Mouse (Mus musculus): ENCODE results near the gene Clec9a.

Gene Clec9a
- long read RNA-seq, experiment 1, result 0 reads
- long read RNA-seq, experiment 2, result 0 reads

GRCm38 (mm10) chr6:129408562-129408961 lies at the start of gene Clec9a:
Gene Clec9a, plus strand, starts transcription at chr6:129408862.
- intact Hi-C loops (cut with DNase I), result no loop called here

GRCm38 (mm10) chr6:129359515-129359914 lies 49.1 kb upstream of the Clec9a start:
- intact Hi-C loops (cut with DNase I), result no loop called here

DNA sequence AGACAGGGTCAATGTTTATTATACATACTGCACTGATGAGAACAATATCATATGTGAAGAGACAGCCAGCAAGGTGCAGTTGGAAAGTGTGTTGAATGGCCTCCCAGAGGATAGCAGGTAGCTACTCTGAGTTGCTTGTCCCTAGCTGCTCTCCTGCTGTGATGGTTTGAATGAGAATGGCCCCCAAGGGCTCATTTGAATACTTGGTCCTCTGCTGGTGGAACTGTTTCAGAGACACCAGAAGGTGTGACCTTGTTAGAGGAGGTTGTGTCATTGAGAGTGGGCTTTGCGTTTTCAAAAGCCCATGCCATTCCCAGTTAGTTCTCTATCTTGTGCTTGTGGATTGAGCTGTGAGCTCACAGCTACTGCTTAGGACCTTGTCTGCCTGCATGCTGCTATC lies 44.7 kb upstream of the Clec9a start:
- intact Hi-C loops (cut with DNase I), result loop anchor here (10.0 kb wide), 1 partner anchor 509 kb away; no protein-coding TSS in a partner anchor

GRCm38 (mm10) chr6:129365959-129366359 lies 42.7 kb upstream of the Clec9a start:
- intact Hi-C loops (cut with DNase I), result loop anchor here (5.0 to 10.0 kb wide), 2 partner anchors 99 to 511 kb away; no protein-coding TSS in a partner anchor

DNA sequence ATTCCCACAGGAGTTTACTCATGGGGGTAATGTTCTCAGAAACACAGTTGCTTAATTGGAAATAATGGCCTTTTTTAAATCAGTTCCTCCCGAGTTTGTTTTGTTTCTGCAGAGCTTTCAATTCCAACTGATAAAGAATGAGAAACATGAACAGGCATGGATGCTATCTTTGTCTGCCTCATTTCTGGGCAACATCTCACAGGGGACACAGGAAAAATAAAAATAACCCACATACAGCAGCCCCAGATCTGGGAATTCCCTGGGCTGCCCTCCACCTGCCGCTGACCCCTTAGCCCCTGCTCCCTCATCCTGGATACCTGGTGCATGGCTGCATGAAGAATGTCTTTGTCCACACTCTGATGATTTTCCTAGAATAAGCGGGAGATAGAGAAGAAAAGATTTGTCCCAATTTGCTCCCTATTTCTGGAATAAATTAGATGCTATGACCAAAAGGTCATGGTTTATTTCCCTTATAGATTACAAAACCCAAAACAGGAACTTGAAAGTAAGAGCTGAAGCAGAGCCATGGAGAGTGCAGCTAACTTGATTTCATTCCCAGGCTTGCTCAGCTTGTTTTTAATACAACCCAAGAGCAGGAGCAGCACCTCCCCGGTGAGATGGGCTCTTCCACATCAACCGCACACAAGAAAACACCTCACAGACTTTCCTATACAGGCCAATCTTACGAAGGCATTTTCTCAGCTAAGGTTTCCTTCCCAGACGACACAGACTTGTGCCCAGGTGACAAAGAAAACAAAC lies 39.1 kb upstream of the Clec9a start:
- intact Hi-C loops (cut with DNase I), result loop anchor here (5.0 to 10.0 kb wide), 2 partner anchors 102 to 515 kb away; no protein-coding TSS in a partner anchor

DNA sequence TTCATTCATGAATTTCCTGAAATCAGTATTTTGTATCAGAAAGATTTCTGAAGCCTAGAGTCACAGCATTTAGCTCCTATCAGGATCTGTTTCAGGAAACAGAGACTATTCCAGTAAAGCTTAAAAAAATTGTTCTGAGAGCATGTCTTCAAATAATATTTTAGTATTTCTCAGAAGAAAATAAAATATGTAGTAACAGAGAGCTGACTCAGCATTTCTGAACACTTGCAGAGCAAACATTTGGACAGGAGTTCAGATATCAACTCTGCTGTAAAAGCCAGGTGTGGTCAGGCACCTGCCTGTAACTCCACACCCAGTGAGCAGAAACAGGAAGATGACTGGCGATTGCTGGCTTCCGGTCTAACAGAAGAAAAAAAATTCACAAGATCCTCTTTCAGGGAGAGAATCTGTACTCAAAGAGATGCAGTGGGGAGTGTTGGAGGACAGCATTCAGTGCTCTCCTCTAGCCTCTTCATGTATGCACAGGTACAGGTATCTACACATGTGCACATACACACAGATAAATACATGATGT lies 33.7 kb upstream of the Clec9a start:
- intact Hi-C loops (cut with DNase I), result no loop called here

DNA sequence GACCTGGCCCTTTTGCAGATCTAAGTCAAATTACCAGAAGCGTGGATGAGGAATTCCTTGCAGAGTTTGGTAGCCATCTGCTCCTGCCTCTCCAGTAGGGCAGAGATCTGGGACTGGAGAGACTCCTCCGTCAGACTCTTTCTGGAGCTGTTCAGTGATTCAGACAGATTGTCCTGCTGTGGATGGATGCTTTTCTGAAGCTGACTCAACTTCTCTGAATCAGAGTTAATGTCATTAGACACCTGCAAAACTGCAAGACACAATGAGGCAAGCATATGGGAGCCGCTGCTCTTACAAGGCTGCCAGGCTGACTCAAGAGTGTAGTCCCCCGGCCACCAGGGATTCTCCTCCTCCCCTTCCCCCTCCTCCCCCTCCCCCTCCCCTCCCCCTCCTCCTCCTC lies 28.2 kb upstream of the Clec9a start:
- intact Hi-C loops (cut with DNase I), result no loop called here

DNA sequence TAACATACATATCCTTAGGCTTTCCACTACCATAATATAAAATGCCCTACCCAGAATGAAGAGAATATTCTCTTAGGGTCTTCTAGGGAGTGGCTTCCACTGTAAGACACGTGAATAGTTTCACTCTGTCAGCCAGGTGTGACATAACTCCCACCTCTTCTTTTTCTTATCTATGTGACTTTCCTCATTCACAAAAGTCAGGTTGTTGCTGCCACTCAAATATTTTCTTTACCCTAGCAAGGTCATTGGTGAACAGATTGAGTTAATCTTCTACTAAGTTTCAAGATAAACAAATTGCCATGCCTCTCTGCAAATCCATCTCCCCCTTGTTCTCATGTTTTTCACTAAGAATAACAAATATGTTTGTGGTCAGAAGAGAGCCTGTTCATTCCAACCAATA lies 26.9 kb upstream of the Clec9a start:
- intact Hi-C loops (cut with DNase I), result no loop called here

- intact Hi-C loops (cut with DNase I), result no loop called here
Observed at GRCm38 (mm10) chr6:129383466-129383865, 25.2 kb upstream of the Clec9a start.

GRCm38 (mm10) chr6:129385000-129385399 lies 23.7 kb upstream of the Clec9a start:
- intact Hi-C loops (cut with DNase I), result no loop called here

GRCm38 (mm10) chr6:129385774-129386173 lies 22.9 kb upstream of the Clec9a start, which contains the start of gene Clec12b:
Gene Clec12b, minus strand, starts transcription at chr6:129385874.
- intact Hi-C loops (cut with DNase I), result no loop called here

GRCm38 (mm10) chr6:129393087-129393720 lies 15.5 kb upstream of the Clec9a start:
- intact Hi-C loops (cut with DNase I), result loop anchor here (2.0 kb wide), 1 partner anchor 124 kb away; no protein-coding TSS in a partner anchor

DNA sequence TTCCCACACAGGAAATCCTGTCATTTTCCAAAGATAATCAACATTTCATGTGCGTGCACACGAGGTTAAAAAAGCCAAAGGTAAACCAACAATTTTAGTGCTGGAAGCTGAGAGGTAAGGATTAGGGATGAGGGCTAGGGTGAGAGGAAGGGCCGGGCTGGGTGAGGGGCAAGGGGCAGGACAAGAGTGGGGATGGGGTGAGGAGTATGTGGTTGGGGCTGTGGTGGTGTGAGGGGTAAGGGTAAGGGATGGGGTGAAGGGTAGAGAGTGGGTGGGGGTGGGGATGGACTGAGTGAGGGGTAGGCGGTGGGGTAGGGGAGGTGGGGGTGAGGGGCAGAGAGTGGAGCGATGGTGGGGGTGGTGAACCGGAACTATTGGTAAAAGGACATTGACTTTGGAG lies 14.9 kb upstream of the Clec9a start:
- intact Hi-C loops (cut with DNase I), result loop anchor here (2.0 kb wide), 3 partner anchors 83 to 165 kb away; no protein-coding TSS in a partner anchor

DNA sequence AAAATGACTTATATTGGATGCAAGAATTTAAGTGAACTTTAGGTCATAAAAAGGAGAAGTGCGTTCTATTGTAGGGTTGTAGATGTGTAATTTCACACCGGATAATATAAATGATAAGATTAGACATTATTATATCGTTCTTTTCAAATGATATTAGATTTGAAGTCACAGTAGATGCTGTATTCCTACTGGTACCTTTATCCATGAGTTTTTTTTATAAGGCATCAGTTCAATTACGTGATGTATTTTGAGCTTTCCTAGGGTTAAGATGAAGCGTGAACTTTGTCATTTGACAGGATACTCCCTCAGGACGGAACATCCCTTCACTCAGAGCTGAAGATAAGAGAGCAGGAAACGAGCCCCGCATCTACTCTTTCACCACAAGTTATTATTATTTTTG lies 11.7 kb upstream of the Clec9a start, which contains the start of gene Clec1b:
Gene Clec1b, plus strand, starts transcription at position 301 of the 400 bp plus-strand sequence.
- intact Hi-C loops (cut with DNase I), result no loop called here

DNA sequence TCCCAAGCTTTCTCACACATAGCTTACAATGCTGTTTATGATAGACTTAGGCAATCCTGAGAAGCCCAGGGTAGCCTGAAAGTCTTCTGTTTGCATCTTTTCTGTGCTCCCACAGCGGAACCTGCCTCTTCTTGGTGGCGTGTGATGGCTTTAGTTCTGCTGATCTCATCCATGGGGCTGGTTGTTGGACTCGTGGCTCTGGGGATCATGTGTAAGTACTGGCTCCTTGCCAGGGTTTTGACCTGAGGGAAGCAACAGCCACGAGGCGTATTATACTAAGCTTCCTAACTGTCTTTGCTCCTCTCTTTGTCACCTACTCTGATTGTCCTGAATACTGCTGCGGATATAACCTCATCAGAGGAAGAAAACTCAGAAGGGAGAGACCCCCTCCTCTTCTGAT lies 8.7 kb upstream of the Clec9a start:
- intact Hi-C loops (cut with DNase I), result no loop called here

DNA sequence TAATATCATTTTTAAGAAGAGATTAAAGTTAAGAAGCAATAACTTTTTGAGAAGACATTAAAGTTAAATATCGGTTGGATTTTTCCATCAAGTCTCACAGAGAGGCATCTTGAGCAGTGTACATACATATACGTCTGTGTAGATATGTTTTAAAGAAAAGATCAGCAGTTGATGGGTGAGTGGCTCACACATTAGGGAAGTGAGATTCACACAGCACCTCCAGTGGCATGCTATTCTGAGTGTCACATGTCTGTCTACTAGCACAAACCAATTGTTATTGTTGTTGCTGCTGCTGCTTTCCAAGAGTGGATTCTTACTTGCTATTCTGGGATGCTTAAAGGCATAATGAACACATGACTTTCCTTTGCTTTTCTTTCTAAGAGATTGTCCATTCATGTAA lies 6.3 kb upstream of the Clec9a start:
- intact Hi-C loops (cut with DNase I), result no loop called here

DNA sequence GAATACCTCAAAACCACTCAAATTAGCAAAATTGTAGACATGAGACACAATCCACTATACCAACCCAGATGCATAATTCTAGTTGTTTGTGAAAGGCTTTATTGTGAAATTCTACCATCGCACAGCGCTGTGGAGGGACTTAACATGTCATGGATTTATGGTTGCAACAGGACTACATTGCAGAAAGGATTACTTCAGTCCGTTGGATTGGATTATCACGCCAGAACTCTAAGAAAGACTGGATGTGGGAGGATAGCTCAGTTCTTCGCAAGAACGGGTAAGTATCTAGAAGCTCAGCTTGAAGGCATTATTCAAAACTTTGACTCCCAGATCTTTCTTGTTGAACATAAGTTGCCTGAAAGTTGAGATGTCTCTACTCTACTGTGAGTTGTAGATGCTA lies 5.3 kb upstream of the Clec9a start:
- intact Hi-C loops (cut with DNase I), result no loop called here

DNA sequence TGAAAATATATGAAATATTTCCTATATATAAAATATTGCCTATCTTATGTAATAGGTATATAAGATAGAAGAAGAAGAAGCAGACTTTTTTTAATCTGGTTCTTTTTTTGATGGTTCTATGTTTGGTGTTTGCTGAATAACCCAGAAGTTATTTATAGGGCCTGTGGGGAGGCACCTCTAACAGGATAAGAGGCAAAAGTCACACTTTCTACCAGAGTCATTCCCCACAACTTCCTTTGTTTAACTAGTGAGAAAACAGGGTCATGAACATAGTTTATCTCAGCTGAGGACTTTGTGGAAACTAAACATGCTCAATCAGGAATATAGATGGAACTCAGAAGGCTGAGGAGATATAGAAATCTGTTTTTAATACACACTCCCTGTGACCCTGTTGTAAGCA lies 2.7 kb upstream of the Clec9a start:
- intact Hi-C loops (cut with DNase I), result no loop called here

DNA sequence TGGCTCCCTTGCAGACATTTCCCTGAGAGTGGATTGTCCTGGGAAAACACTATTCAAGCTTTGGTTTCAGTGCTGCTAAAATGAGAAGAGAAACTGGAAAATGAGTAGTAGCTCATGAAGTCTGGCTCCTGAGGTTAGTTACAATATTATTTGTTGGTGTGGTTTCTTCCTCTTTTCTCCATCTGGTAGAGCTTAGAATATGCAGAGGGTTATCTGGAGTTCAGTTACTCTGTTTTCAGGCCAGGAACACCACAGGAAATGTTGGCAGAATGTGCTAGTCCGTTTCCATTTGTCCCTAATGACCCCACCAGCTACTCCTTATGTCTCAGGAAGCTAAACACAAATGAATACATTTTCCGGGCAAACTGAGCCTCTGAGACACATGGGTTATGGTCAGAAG lies 1.3 kb upstream of the Clec9a start:
- intact Hi-C loops (cut with DNase I), result no loop called here

- intact Hi-C loops (cut with DNase I), result no loop called here
Observed at GRCm38 (mm10) chr6:129414177-129414576, 5.5 kb downstream of the Clec9a start.

- intact Hi-C loops (cut with DNase I), result no loop called here
Observed at GRCm38 (mm10) chr6:129422311-129422710, 13.6 kb downstream of the Clec9a start.

All from adrenal gland (tissue).